Mouse (Mus musculus): ENCODE results near the gene Raf1. TPM values are rescaled to one million over a fixed set of nuclear protein-coding genes. Genes with fewer than 3 reads are reported as not detected.

The Raf1 gene
- total RNA-seq (2018; cell fraction: chromatin; rRNA removed), result 100 to 1,000 TPM in 22 of 26 experiments, 10 to 100 TPM in 4; 64.2 to 304 (median 221) TPM
- 10 to 100 TPM; 22.5 to 72.5 (median 54.0) TPM for total RNA-seq (2018; cell fraction: cytosol; rRNA removed)
- total RNA-seq (2018; cell fraction: nucleus; rRNA removed), result 100 to 1,000 TPM in 20 of 26 experiments, 10 to 100 TPM in 6; 49.6 to 205 (median 146) TPM
- polyA plus RNA-seq (2018), result 36.8 to 74.8 TPM (median 44.7 TPM) in 3 replicates

GRCm38 (mm10) chr6:115676452-115677128 is at the start of gene Raf1:
Raf1 (minus strand) TSS chr6:115676635.
- Histone ChIP-seq H3K27ac (peak within 1 kb of the TSS; percentile 79), H3K4me3 (ENCODE audit: inconsistent target) (peak within 1 kb of the TSS; percentile 93)
- under 1% methylated on average over 51 of the region's 51 CpGs for WGBS (ENCODE audit: missing documents)

DNA sequence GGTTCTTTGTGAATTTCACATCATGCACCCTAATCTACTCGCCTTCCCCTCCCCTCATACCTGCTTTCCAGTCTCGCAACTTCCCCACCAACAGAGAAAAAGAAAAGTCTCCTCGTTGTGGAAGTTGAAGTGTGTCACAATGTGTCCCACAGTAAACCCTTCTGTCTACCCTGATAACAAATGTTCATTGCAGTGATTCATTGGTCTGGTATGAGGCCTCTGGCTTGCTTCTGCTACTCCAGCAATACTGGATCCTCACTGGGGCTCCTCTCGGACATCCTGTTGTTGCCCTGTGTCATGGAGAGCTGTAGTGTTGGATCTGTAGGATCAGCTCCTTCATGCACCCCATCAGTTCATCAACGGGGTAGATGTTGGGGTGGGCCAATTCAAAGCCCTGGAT is 45.8 kb upstream of the Raf1 start:
- H3K27ac ChIP-seq, result no peak overlapping the region
- H3K36me3 ChIP-seq (ENCODE audit: inconsistent target), result no peaks in the 10 kb centered on the region
- no peak overlapping the region for H3K4me3 ChIP-seq (ENCODE audit: inconsistent target)
- H3K79me2 ChIP-seq (ENCODE audit: inconsistent target), result no peaks in the 10 kb centered on the region
- whole genome bisulfite sequencing (ENCODE audit: missing documents), result 72% methylated on average over 5 of the region's 5 CpGs

More at GRCm38 (mm10) chr6:115676452-115677128, at the start of gene Raf1:
- Histone ChIP-seq H3K79me2 (ENCODE audit: inconsistent target) (peaks cover 43% of the 10 kb centered on the region), H3K36me3 (ENCODE audit: inconsistent target) (no peaks in the 10 kb centered on the region)

GRCm38 (mm10) chr6:115717715-115718558 is 41.5 kb upstream of the Raf1 start:
- no peaks in the 10 kb centered on the region for H3K79me2 ChIP-seq (ENCODE audit: inconsistent target)
- WGBS (ENCODE audit: missing documents), result 9% methylated on average over 15 of the region's 15 CpGs
- no peak overlapping the region for H3K27ac ChIP-seq
- no peaks in the 10 kb centered on the region for H3K36me3 ChIP-seq (ENCODE audit: inconsistent target)
- H3K4me3 ChIP-seq (ENCODE audit: inconsistent target), result peak overlapping the region; percentile 26; the same call in 1 of the 2 replicates

DNA sequence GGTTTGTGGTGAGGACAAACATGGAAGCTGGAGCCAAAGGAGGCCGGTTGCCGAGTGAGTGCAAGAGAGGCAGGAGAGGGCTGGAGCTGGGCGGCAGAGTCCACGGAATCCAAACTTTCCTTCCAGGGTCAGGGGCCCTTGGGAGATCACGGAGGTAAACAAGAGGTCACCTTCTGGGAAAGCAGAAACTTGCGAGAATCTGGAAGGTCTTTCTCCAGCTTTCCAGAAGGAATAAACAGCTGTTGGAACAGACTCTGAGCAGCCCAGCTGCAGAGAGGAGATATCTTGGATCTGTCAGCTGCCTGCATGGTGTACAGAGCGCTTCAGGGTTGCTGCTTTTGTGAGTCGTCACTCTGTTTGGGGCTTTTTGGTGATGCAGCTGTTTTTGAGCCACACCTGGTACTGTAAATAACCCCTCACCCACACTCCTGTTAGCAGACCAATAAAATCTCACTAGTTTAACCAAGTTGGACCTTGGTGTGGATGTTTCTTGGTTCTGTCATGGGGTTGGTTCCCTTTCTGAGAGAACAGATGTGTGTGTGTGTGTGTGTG is 40.7 kb upstream of the Raf1 start:
- H3K79me2 ChIP-seq (ENCODE audit: inconsistent target), result no peaks in the 10 kb centered on the region
- no peak overlapping the region for H3K4me3 ChIP-seq (ENCODE audit: inconsistent target)
- no peaks in the 10 kb centered on the region for H3K36me3 ChIP-seq (ENCODE audit: inconsistent target)
- H3K27ac ChIP-seq, result no peak overlapping the region
- WGBS (ENCODE audit: missing documents), result 81% methylated on average over 8 of the region's 8 CpGs

- Histone ChIP-seq H3K36me3 (ENCODE audit: inconsistent target) (no peaks in the 10 kb centered on the region), H3K4me3 (ENCODE audit: inconsistent target) (no peak overlapping the region), H3K79me2 (ENCODE audit: inconsistent target) (no peaks in the 10 kb centered on the region), H3K27ac (no peak overlapping the region)
- WGBS (ENCODE audit: missing documents), result 100% methylated on average over 1 of the region's 3 CpGs
Measured at GRCm38 (mm10) chr6:115711261-115711660, 34.8 kb upstream of the Raf1 start.

DNA sequence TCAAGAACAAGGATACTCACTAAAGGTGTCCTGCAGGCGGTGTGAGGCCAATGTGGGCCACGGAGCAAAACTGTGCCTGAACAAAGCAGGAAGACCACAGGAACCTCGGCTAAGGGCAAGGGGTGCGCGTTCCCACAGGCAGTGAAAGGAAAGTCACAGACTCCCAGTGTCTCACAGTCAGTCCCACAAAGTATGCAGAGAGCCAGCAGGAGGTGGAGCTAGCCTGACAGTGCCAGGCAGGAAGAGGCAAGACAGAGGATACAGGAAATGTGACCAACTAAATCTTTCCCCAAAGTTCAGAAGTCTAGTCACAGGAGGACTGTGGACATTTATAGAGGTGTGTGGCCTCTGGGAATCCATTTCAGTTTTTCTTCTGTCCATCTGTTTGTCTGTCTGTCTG is 26.5 kb upstream of the Raf1 start:
- no peak overlapping the region for H3K27ac ChIP-seq
- H3K4me3 ChIP-seq (ENCODE audit: inconsistent target), result no peak overlapping the region
- WGBS (ENCODE audit: missing documents), result 72% methylated on average over 5 of the region's 5 CpGs
- H3K79me2 ChIP-seq (ENCODE audit: inconsistent target), result no peaks in the 10 kb centered on the region
- H3K36me3 ChIP-seq (ENCODE audit: inconsistent target), result no peaks in the 10 kb centered on the region

DNA sequence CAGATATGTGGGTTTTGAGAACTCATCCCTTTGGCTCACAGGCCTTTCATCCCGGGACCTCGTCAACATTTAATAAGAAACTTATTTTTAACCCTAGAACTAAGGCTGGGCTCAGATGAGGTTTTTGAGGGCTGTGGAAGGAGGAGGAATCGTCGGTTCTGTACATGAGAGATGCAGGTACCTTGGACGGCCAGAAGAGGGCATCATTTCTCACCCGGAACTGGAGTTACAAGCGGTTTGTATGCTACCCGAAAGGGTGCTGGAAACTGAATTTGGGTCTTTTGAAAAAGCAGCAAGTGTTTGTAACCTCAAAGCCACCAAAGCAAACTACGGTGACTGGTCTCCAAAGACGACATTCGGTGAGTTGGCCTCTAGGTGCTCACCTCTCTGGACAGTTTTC is 24.9 kb upstream of the Raf1 start:
- Histone ChIP-seq H3K27ac (no peak overlapping the region), H3K4me3 (ENCODE audit: inconsistent target) (no peak overlapping the region), H3K36me3 (ENCODE audit: inconsistent target) (no peaks in the 10 kb centered on the region), H3K79me2 (ENCODE audit: inconsistent target) (no peaks in the 10 kb centered on the region)
- 92% methylated on average over 11 of the region's 11 CpGs for WGBS (ENCODE audit: missing documents)

DNA sequence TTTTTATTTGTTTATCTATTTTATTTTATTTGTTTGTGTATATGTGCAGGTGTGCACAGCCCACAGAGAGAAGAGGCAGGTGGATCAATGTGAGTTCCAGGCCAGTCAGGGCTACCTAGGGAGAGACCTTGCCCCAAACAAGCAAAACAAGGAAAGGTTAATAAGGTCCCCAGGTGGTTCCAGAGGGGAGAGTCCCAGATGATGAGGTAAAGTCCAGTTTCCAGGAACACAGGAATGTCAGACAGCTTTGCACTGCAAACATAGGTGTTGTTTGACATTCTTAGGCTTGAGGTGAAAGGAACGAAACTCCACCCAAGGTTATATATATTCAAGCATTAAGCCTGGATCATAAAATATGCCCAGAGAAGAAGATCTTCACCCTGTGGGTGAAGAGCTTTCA is 24.3 kb upstream of the Raf1 start:
- WGBS (ENCODE audit: missing documents), result 100% methylated on average over 1 of the region's 1 CpGs
- H3K27ac ChIP-seq, result no peak overlapping the region
- H3K4me3 ChIP-seq (ENCODE audit: inconsistent target), result no peak overlapping the region

DNA sequence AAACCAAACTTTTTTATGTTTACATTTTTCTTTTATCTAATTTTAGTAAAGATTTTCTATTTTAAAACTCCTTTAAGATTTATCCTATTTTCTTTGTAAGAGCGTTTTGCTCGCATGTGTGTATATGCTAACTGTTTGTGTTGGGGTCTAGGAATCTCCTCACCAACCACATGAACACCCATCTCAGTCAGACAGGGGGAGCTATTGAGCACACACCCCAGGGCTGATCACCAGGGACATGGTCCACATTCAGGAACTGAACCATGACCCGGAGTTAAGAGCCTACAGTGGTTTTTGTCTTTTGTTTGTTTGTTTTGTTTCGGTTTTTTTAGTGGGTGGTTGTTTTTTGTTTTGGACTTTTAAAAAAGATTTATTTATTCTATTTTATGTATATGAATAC is 22.3 kb upstream of the Raf1 start:
- Histone ChIP-seq H3K36me3 (ENCODE audit: inconsistent target) (no peaks in the 10 kb centered on the region), H3K27ac (no peak overlapping the region), H3K79me2 (ENCODE audit: inconsistent target) (no peaks in the 10 kb centered on the region), H3K4me3 (ENCODE audit: inconsistent target) (no peak overlapping the region)
- WGBS (ENCODE audit: missing documents), result 72% methylated on average over 4 of the region's 4 CpGs

More for the DNA sequence above, 24.3 kb upstream of the Raf1 start:
- no peaks in the 10 kb centered on the region for H3K36me3 ChIP-seq (ENCODE audit: inconsistent target)
- no peaks in the 10 kb centered on the region for H3K79me2 ChIP-seq (ENCODE audit: inconsistent target)

DNA sequence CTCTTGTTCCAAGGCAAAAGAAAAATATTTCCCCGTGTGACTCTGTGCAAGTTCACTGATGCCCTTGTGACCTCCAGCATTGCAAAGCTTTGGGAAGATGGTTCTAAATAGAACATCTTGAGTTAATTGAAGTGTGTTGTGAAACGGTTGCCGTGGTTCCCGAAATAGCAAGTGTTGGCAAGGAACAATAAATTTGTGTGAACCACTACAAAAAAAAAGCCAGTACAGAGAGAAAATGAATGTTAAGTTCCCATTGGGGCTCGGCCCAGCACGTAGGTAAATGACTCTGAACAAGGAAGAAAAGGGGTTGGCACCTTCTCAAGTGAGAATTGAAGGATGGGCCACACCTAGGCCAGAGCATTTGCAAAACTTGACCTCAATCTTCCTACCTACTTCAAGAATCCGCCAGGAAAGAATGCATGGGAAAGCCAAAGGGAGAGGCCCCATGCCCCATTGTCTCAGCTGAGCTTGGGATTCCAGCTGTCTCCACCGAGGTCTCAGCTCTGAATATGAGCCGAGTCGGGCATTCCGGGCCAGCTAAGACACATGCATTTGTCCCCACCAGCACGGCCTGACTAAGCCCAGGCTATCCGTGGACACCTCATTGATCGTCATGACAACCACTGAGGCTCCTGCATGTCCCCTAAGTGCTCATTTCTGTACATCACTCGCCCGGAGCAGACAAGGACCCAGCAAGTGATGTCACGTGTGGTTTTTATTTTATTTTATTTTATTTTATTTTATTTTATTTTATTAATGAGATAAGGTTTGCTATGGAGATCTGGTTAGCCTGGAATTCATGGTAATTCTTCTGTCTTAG is 21.5 kb upstream of the Raf1 start:
- Histone ChIP-seq H3K4me3 (ENCODE audit: inconsistent target) (no peak overlapping the region), H3K79me2 (ENCODE audit: inconsistent target) (no peaks in the 10 kb centered on the region), H3K27ac (peak overlapping the region; percentile 17; the same call in 1 of the 2 replicates), H3K36me3 (ENCODE audit: inconsistent target) (no peaks in the 10 kb centered on the region)
- WGBS (ENCODE audit: missing documents), result 62% methylated on average over 17 of the region's 17 CpGs

DNA sequence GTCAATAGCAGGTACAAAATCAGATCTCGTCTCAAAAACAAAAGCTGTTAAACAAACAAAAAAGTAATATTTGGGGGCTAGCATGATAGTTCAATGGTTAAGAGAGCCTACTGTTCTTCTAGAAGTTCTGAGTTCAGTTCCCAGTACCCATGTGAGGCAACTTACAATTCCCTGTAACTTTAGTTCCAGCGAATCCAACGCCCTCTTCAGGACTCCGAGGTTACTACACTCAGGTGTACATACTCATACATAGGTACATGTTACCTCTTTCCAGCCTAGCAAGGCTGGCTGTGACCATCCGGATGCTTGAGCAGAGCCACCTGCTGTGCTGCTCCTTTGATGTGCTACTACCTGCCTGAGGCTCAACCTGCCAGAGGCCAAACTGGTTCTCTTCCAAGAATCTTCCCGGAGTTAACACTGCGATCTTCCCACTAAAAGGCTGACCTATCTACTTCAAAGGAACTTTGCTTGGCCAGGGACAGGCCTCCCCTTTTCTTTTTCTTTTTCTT is 20.3 kb upstream of the Raf1 start:
- WGBS (ENCODE audit: missing documents), result 98% methylated on average over 7 of the region's 7 CpGs
- Histone ChIP-seq H3K27ac (no peak overlapping the region), H3K79me2 (ENCODE audit: inconsistent target) (no peaks in the 10 kb centered on the region), H3K36me3 (ENCODE audit: inconsistent target) (no peaks in the 10 kb centered on the region), H3K4me3 (ENCODE audit: inconsistent target) (no peak overlapping the region)

GRCm38 (mm10) chr6:115695124-115695523 is 18.7 kb upstream of the Raf1 start:
- Histone ChIP-seq H3K27ac (no peak overlapping the region), H3K4me3 (ENCODE audit: inconsistent target) (no peak overlapping the region), H3K36me3 (ENCODE audit: inconsistent target) (no peaks in the 10 kb centered on the region), H3K79me2 (ENCODE audit: inconsistent target) (no peaks in the 10 kb centered on the region)
- 83% methylated on average over 7 of the region's 7 CpGs for WGBS (ENCODE audit: missing documents)

DNA sequence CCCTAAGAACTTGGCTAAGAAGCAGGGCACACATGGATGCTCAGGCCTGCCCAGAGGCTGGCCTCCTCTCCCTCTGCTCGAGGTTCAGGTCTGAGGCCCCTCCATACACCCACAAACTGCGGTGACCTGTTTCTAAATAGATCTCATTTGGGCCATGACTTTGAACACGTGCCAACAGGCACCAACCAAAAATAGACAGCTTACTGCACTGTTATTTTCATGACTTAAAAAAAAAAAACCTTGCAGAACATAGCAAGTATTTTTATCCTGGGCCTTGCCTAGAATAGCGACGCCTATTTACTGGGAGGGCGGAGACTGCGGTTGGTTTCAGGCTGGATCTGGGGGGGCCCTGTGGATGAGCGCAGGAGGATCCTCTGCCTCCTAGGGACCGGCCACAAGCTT is 18.0 kb upstream of the Raf1 start:
- WGBS (ENCODE audit: missing documents), result 12% methylated on average over 9 of the region's 9 CpGs

More for the DNA sequence above, 18.0 kb upstream of the Raf1 start:
- no peaks in the 10 kb centered on the region for H3K36me3 ChIP-seq (ENCODE audit: inconsistent target)
- H3K4me3 ChIP-seq (ENCODE audit: inconsistent target), result no peak overlapping the region
- peak overlapping the region; percentile 32 for H3K27ac ChIP-seq
- no peaks in the 10 kb centered on the region for H3K79me2 ChIP-seq (ENCODE audit: inconsistent target)
